Mouse (Mus musculus) layer of hippocampus, postnatal 14 days (tissue): ENCODE results near the gene Vmn1r19. TPM values are rescaled to one million over a fixed set of nuclear protein-coding genes. Genes with fewer than 3 reads are reported as not detected.
"Not testable (repeated sequence)": the region's sequence is repeated elsewhere in the genome, so short reads cannot be mapped to it uniquely, and the experiment has no call there.

Experiments used
- DNase-seq, 2 experiments: peaks; one replicate each; pipeline ENCODE4 v3.0.0; 2021 to 2022; ENCODE audit warnings: low spot score in 2 of 2, mixed read lengths in 1 of 2
- long read RNA-seq, 2 experiments: library from polyadenylated mRNA; stranded (forward); transcript quantifications; one replicate each; pipeline ENCODE4 v2.0.0; 2021
- total RNA-seq, 2 experiments: library from RNA; stranded (reverse); gene quantifications; 2 replicates each; pipeline ENCODE4 v1.2.3; 2021

Vmn1r19 gene
- total RNA-seq: not detected
- long read RNA-seq, experiment 1: 0 reads
- long read RNA-seq, experiment 2: 0 reads

DNA sequence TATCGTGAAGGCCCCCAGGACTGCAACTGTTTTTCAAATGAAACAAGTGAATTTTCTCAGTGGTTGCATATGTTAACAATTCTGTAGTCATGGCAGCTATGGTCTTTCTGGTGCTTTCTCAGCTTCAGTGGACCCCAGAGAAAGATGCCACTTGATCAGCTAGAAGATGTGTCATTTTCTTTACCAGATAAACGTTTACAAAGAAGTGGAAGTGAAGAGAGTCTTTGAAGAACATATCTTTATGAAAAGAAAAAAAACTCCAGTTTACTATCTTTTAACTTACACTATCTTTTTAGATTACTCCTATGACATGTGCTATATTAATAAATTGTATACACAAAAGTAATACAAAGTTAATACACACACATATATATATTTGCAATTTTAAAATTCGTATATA, at the start of gene Vmn1r19:
Gene Vmn1r19, plus strand, starts transcription at position 301 of the 400 bp plus-strand sequence.
- DNase-seq: not testable (repeated sequence)

GRCm38 (mm10) chr6:57356864-57357263, 46.7 kb upstream of the Vmn1r19 start:
- no peak for DNase-seq

DNA sequence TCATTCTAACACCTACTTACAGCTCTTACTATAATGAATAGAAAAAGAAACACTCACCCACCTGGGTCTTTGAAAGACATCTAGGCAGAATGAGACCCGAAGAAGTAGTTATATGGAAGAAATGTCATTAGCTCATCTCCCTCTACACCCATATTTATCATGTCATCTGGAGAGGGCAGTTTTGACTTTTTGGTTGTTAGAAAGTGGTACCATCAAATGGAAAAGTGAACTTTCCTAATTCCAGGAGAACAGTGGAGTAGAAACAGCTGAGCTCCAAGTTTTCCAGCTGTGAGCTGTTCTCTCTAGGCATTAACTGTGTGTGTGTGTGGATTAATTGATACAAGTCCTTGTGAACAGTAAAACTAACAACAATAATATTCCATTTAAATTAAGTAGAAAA, 40.0 kb upstream of the Vmn1r19 start, which contains the start of gene Vmn1r17:
Gene Vmn1r17, minus strand, starts transcription at position 101 of the 400 bp plus-strand sequence.
- DNase-seq: no peak

DNA sequence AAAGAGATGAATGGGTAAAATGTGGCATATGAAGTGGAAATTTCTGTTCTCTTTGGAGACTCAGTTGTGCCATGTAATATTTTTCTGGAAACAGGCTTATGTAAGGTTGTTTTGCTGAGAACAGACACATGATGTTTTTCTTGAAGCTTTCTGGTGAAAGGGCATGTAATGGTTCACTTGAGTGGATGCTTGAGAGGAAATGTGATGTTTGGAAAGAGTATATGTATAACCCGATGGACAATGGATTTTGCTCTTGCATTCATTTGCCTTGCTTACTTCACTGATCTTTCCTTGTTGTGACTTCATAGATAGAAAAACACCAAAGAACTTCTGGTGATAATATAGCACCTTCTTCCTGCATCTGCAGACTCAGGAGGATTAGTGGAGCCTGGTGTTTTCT, 37.7 kb upstream of the Vmn1r19 start:
- not testable (repeated sequence) for DNase-seq

- no peak for DNase-seq
Observed at GRCm38 (mm10) chr6:57367496-57367895, 36.1 kb upstream of the Vmn1r19 start.

DNA sequence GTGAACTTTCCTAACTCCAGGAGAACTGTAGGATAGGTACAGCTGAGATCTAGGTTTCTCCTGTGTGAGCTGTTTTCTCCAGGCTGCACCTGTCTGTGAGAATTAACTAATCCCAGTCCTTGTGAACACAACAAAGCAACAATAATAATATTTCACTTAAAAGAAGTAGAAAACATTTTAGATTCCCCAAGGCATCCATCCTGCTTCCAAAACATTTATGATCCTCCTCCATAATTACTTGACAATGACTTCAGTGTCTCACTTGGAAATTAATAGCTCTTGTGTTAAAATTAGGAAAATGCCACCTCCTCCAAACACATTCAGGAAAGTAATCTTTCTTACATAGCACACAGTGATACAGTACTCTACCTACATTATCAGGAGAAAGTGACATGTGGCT, 7.9 kb upstream of the Vmn1r19 start, which contains the start of gene Vmn1r18:
Gene Vmn1r18, minus strand, starts transcription at position 101 of the 400 bp plus-strand sequence.
- DNase-seq: no peak

DNA sequence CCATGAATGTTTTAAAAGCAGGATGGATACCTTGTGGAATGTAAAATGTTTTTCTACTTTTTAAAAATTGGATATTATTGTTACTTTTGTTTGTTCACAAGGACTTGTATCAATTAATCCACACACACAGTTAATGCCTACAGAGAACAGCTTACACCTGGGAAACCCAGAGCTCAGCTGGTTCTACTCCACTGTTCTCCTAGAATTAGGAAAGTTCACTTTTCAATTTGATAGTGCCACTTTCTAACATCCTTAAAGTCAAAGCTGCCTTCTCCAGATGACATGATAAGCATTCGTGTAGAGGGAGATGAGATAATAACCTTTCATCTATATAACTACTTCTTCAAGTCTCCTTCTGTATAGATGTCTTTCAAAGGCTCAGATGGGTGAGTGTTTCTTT, 25.1 kb downstream of the Vmn1r19 start, which contains the start of gene Vmn1r20:
Gene Vmn1r20, plus strand, starts transcription at position 301 of the 400 bp plus-strand sequence.
- DNase-seq: no peak

DNA sequence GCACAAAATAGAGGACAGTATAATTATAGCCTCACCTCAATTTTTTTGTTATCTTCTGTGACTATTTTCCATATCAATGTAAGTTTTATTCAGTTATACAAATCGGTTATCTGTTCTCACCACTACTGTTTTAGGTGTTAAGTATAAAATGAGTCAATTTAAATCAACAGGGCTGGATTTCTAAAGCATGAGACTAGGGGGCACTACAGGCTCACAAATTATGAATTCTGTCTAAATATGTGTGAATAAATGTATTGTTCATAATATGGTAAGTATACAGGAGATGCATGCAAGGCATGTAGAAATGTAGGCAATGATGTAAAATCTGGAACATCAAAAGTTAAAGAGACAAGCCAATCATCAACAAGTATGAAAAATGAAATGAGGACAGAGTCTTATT, 27.6 kb downstream of the Vmn1r19 start:
- peak in 1 of 2 experiments; percentile 12 for DNase-seq

Other genes starting within 250 kb of the Vmn1r19 start
- not detected for gene Vmn1r12, start 246.9 kb upstream of the Vmn1r19 start, total RNA-seq
- gene Vmn1r13, start 200.5 kb upstream of the Vmn1r19 start, total RNA-seq: not detected
- not detected for gene Vmn1r14, start 172.1 kb upstream of the Vmn1r19 start, total RNA-seq
- not detected for gene Vmn1r15, start 145.8 kb upstream of the Vmn1r19 start, total RNA-seq
- gene Vmn1r16, start 74.3 kb upstream of the Vmn1r19 start, total RNA-seq: not detected
- gene Vmn1r17, start 40.1 kb upstream of the Vmn1r19 start, total RNA-seq: not detected
- under 1 TPM; 0.05 TPM for gene Vmn1r18, start 8.0 kb upstream of the Vmn1r19 start, total RNA-seq
- not detected for gene Vmn1r20, start 25.1 kb downstream of the Vmn1r19 start, total RNA-seq
- 10 to 100 TPM; 44.7 to 49.7 TPM for gene Ppm1k, start 131.7 kb downstream of the Vmn1r19 start, total RNA-seq
- 1 to 10 TPM; 2.6 to 2.8 TPM for gene Herc6, start 177.2 kb downstream of the Vmn1r19 start, total RNA-seq